In genomic region chr2:159725158-159726076, GRCm38 (mm10) we compare ENCODE assay signal across 22 mouse cellular contexts.
DNase-seq lines count a peak whose midpoint lies in the region; ATAC-seq lines count a peak whose summit lies in the region.
"Had no signal": no experiment of that assay in that cellular context is flagged by ENCODE, and none has a peak within 500 bp of the region (broad histone marks: within the 10 kb centered on the region; RNA-seq: fewer than 3 reads in every experiment).

No protein-coding gene starts in this region.

- H3K9me3 ChIP-seq in kidney, embryonic 14.5 days (ENCODE audit: control insufficient read depth, low read length), result no peaks in the 10 kb centered on the region
- H3K9me3 ChIP-seq in embryonic facial prominence, embryonic 10.5 days, result no peaks in the 10 kb centered on the region
- H3K9me3 ChIP-seq in limb, embryonic 15.5 days, result no peaks in the 10 kb centered on the region
- no peaks in the 10 kb centered on the region for H3K9me3 ChIP-seq in forebrain, embryonic 11.5 days (ENCODE audit: control insufficient read depth, low read length)
- H3K9me3 ChIP-seq: hindbrain, embryonic 12.5 days; midbrain, embryonic 10.5 days had no signal

- WGBS in kidney, embryonic 14.5 days, result 30% methylated on average over 7 of the region's 7 CpGs
- WGBS in embryonic facial prominence, embryonic 10.5 days, result 32% methylated on average over 7 of the region's 7 CpGs
- WGBS in limb, embryonic 15.5 days, result 46% methylated on average over 7 of the region's 7 CpGs
- WGBS in forebrain, embryonic 11.5 days, result 43% methylated on average over 7 of the region's 7 CpGs

- H3K4me2 ChIP-seq in kidney, embryonic 14.5 days (replicated peaks; ENCODE audit: low read depth, low read length), result no peak overlapping the region
- H3K4me2 ChIP-seq in limb, embryonic 15.5 days, result no peak overlapping the region
- H3K4me2 ChIP-seq in forebrain, embryonic 11.5 days (ENCODE audit: low read depth, low read length, severe bottlenecking), result no peak overlapping the region
- H3K4me2 ChIP-seq: hindbrain, embryonic 12.5 days had no signal

- H3K36me3 ChIP-seq in kidney, embryonic 14.5 days (ENCODE audit: control insufficient read depth, insufficient read depth, low read length), result no peaks in the 10 kb centered on the region
- H3K36me3 ChIP-seq in embryonic facial prominence, embryonic 10.5 days (replicated peaks), result no peaks in the 10 kb centered on the region
- no peaks in the 10 kb centered on the region for H3K36me3 ChIP-seq in limb, embryonic 15.5 days
- no peaks in the 10 kb centered on the region for H3K36me3 ChIP-seq in forebrain, embryonic 11.5 days (ENCODE audit: control insufficient read depth, insufficient read depth, low read length)
- H3K36me3 ChIP-seq: hindbrain, embryonic 12.5 days; midbrain, embryonic 10.5 days had no signal

- H3K27me3 ChIP-seq in kidney, embryonic 14.5 days (ENCODE audit: control insufficient read depth, insufficient read depth, low read length), result no peaks in the 10 kb centered on the region
- no peaks in the 10 kb centered on the region for H3K27me3 ChIP-seq in embryonic facial prominence, embryonic 10.5 days (replicated peaks; ENCODE audit: low read depth, poor library complexity, severe bottlenecking)
- H3K27me3 ChIP-seq in limb, embryonic 15.5 days, result no peaks in the 10 kb centered on the region
- H3K27me3 ChIP-seq in forebrain, embryonic 11.5 days (ENCODE audit: control insufficient read depth, insufficient read depth, low read length), result no peaks in the 10 kb centered on the region
- H3K27me3 ChIP-seq: hindbrain, embryonic 12.5 days had no signal

- DNase-seq in kidney, postnatal 14 days, result no peak
- DNase-seq in 3T3-L1 (ENCODE audit: low read depth, low spot score) (peak; percentile 66), adipocyte (ENCODE audit: low spot score) (no peak)
- DNase-seq in embryonic facial prominence, embryonic 10.5 days (ENCODE audit: low spot score), result peak; percentile 60
- no peak for DNase-seq in gastrocnemius, postnatal 4 days (ENCODE audit: low spot score in 2 of 2)
- DNase-seq in forebrain, embryonic 11.5 days (ENCODE audit: low spot score), result no peak
- DNase-seq: adrenal gland, postnatal 10 days; B cell, adult 2 months; cerebellum, adult 11 months; cerebellum, postnatal 25 days; gastrocnemius, adult 2 months; heart, adult 18-20 months; layer of hippocampus, postnatal 36 days; lung, postnatal 14 days; right cerebral cortex, postnatal 14 days; thymus, postnatal 36 days had no signal

- H3K27ac ChIP-seq in kidney, embryonic 14.5 days (ENCODE audit: low read depth, low read length), result no peak overlapping the region
- H3K27ac ChIP-seq in embryonic facial prominence, embryonic 10.5 days (replicated peaks), result no peak overlapping the region
- H3K27ac ChIP-seq in limb, embryonic 15.5 days, result 0 out of 2 replicates have a peak overlapping the region, but pooled peaks have one; percentile 11
- H3K27ac ChIP-seq in forebrain, embryonic 11.5 days (ENCODE audit: low read depth, low read length), result no peak overlapping the region
- H3K27ac ChIP-seq: gastrocnemius, adult 2 months; hindbrain, embryonic 12.5 days; midbrain, embryonic 10.5 days had no signal

- no peak overlapping the region for H3K4me3 ChIP-seq in kidney, embryonic 14.5 days (ENCODE audit: low read length)
- H3K4me3 ChIP-seq in embryonic facial prominence, embryonic 10.5 days, result no peak overlapping the region
- no peak overlapping the region for H3K4me3 ChIP-seq in limb, embryonic 15.5 days
- no peak overlapping the region for H3K4me3 ChIP-seq in forebrain, embryonic 11.5 days (ENCODE audit: low read depth, low read length)
- H3K4me3 ChIP-seq: gastrocnemius, adult 2 months; hindbrain, embryonic 12.5 days; midbrain, embryonic 10.5 days had no signal

- peak; percentile 78 for ATAC-seq in kidney, embryonic 14.5 days (ENCODE audit: low FRiP score, low TSS enrichment)
- peak; percentile 61; the same call in 1 of the 2 replicates for ATAC-seq in limb, embryonic 15.5 days (ENCODE audit: insufficient number of reproducible peaks, low FRiP score, low TSS enrichment, low read depth)
- no peak for ATAC-seq in forebrain, embryonic 11.5 days (replicated peaks; ENCODE audit: low FRiP score)
- ATAC-seq: forebrain, embryonic 14.5 days; intestine, embryonic 16.5 days had no signal

- no peaks in the 10 kb centered on the region for H3K4me1 ChIP-seq in kidney, embryonic 14.5 days (ENCODE audit: control insufficient read depth, insufficient read depth, low read length)
- peaks cover 11% of the 10 kb centered on the region for H3K4me1 ChIP-seq in embryonic facial prominence, embryonic 10.5 days
- no peaks in the 10 kb centered on the region for H3K4me1 ChIP-seq in limb, embryonic 15.5 days
- no peaks in the 10 kb centered on the region for H3K4me1 ChIP-seq in forebrain, embryonic 11.5 days (replicated peaks; ENCODE audit: control insufficient read depth, insufficient read depth, low read length)
- H3K4me1 ChIP-seq: hindbrain, embryonic 12.5 days; midbrain, embryonic 10.5 days had no signal

- H3K9ac ChIP-seq in kidney, embryonic 14.5 days (ENCODE audit: low read depth, low read length), result no peak overlapping the region
- no peak overlapping the region for H3K9ac ChIP-seq in limb, embryonic 15.5 days
- H3K9ac ChIP-seq in forebrain, embryonic 11.5 days (ENCODE audit: low read length), result no peak overlapping the region
- H3K9ac ChIP-seq: hindbrain, embryonic 12.5 days had no signal

Comparison
In these comparisons a context has a peak if more than half of its experiments do, and no peak if none do; other contexts are left out.
1. DNase-seq: peak in 3T3-L1 (single experiment) and embryonic facial prominence, embryonic 10.5 days (single experiment); none in kidney, postnatal 14 days (single experiment), adipocyte (single experiment), gastrocnemius, postnatal 4 days (0 of 2) and forebrain, embryonic 11.5 days (single experiment).